Mouse (Mus musculus) forebrain, postnatal 0 days (tissue): ENCODE measurements at regions not wholly inside any gene's neighbourhood (a gene's known extent, or its start where the extent isn't known, plus 50 kb on each side); places are given as distances from the start of the nearest gene placed in this dataset.

Experiments
- ATAC-seq: fragments of 200-750 bp; cut with Nextera tagmentation; 2 replicates; pipeline ENCODE4 v1.8.0; 2017; ENCODE audit warnings: mild to moderate bottlenecking, moderate library complexity
- DNase-seq: peaks from one replicate; pipeline ENCODE4 v3.0.0-alpha.2; 2015
- H3K27ac ChIP-seq: fragments of 300-500 bp; sonication (generic); 2 replicates; pipeline ENCODE4 v1.5.1; 2014; ENCODE audit warnings: low read depth, mild to moderate bottlenecking, antibody characterized with exemption, low read length, moderate library complexity, mixed read lengths
- H3K27me3 ChIP-seq: fragments of 300-500 bp; sonication (generic); 2 replicates; pipeline ENCODE4 v1.6.1; 2014; ENCODE audit warnings: mild to moderate bottlenecking, low read length, mixed read lengths; ENCODE audit not compliant: insufficient read depth
- H3K36me3 ChIP-seq: fragments of 300-500 bp; sonication (generic); 2 replicates; pipeline ENCODE4 v1.6.1; 2014; ENCODE audit warnings: mild to moderate bottlenecking, moderate library complexity; ENCODE audit not compliant: insufficient read depth
- H3K4me1 ChIP-seq: fragments of 300-500 bp; sonication (generic); 2 replicates; pipeline ENCODE4 v1.6.1; 2014; ENCODE audit warnings: antibody characterized with exemption; ENCODE audit not compliant: insufficient read depth
- H3K4me2 ChIP-seq: fragments of 300-500 bp; sonication (generic); 2 replicates; pipeline ENCODE4 v1.6.1; 2014; ENCODE audit warnings: low read depth, mild to moderate bottlenecking, moderate library complexity
- H3K4me3 ChIP-seq: fragments of 300-500 bp; sonication (generic); 2 replicates; pipeline ENCODE4 v1.5.1; 2014; ENCODE audit warnings: low read depth, low read length, mixed read lengths
- H3K9ac ChIP-seq: fragments of 300-500 bp; sonication (generic); 2 replicates; pipeline ENCODE4 v1.6.1; 2014; ENCODE audit warnings: mild to moderate bottlenecking
- H3K9me3 ChIP-seq: fragments of 300-500 bp; sonication (generic); 2 replicates; pipeline ENCODE4 v1.6.1; 2016; ENCODE audit warnings: low read length
- CTCF ChIP-seq: sonication (generic); IDR thresholded peaks from 2 replicates; pipeline ENCODE4 v1.5.1; 2016; ENCODE audit warnings: antibody characterized with exemption, control low read depth, low read depth
- WGBS: fragments of 180-500 bp; shearing (Covaris S2); extraction: QIAGEN DNeasy Blood & Tissue Kit; methylation state at CpG from one replicate; pipeline ENCODE4 v1.1.7; 2014; 5-methylcytosine and 5-hydroxymethylcytosine counted together

GRCm38 (mm10) chr13:115252541-115252940, 150.8 kb upstream of the Itga1 start:
- no peak for TF ChIP-seq CTCF
- H3K27me3 ChIP-seq = no peaks in the 10 kb centered on the region
- WGBS = 60% methylated on average over 3 of the region's 3 CpGs

GRCm38 (mm10) chr13:115231981-115232380, 130.2 kb upstream of the Itga1 start:
- ATAC-seq (no peak), DNase-seq (no peak)
- 71% methylated on average over 4 of the region's 4 CpGs for WGBS
- no peak overlapping the region for H3K4me2 ChIP-seq
- no peaks in the 10 kb centered on the region for H3K9me3 ChIP-seq
- H3K4me1 ChIP-seq = no peaks in the 10 kb centered on the region
- H3K4me3 ChIP-seq = no peak overlapping the region
- H3K27ac ChIP-seq = no peak overlapping the region
- H3K9ac ChIP-seq = no peak overlapping the region
- H3K36me3 ChIP-seq = no peaks in the 10 kb centered on the region
- no peak for TF ChIP-seq CTCF
- H3K27me3 ChIP-seq = no peaks in the 10 kb centered on the region

More at GRCm38 (mm10) chr13:115252541-115252940, 150.8 kb upstream of the Itga1 start:
- Histone ChIP-seq H3K9me3 (no peaks in the 10 kb centered on the region), H3K36me3 (no peaks in the 10 kb centered on the region), H3K4me3 (no peak overlapping the region), H3K4me2 (no peak overlapping the region), H3K9ac (no peak overlapping the region), H3K4me1 (no peaks in the 10 kb centered on the region), H3K27ac (no peak overlapping the region)
- ATAC-seq = no peak
- DNase-seq = no peak

GRCm38 (mm10) chr13:115230494-115230893, 128.7 kb upstream of the Itga1 start:
- peak; percentile 73 for ATAC-seq

GRCm38 (mm10) chr13:115226824-115227223, 125.1 kb upstream of the Itga1 start:
- H3K4me1 ChIP-seq = no peaks in the 10 kb centered on the region
- no peaks in the 10 kb centered on the region for H3K9me3 ChIP-seq
- ATAC-seq (0 out of 2 replicates have a peak, but pooled peaks have one; percentile 23), DNase-seq (peak; percentile 8)
- no peak overlapping the region for H3K9ac ChIP-seq
- no peaks in the 10 kb centered on the region for H3K36me3 ChIP-seq
- 17% methylated on average over 6 of the region's 6 CpGs for WGBS
- H3K27ac ChIP-seq = no peak overlapping the region
- no peak for TF ChIP-seq CTCF
- H3K4me2 ChIP-seq = no peak overlapping the region
- H3K4me3 ChIP-seq = no peak overlapping the region
- no peaks in the 10 kb centered on the region for H3K27me3 ChIP-seq

More at GRCm38 (mm10) chr13:115230494-115230893, 128.7 kb upstream of the Itga1 start:
- WGBS = 25% methylated on average over 13 of the region's 13 CpGs
- TF ChIP-seq CTCF = peak; percentile 87
- H3K9me3 ChIP-seq = no peaks in the 10 kb centered on the region
- H3K9ac ChIP-seq = no peak overlapping the region
- no peaks in the 10 kb centered on the region for H3K4me1 ChIP-seq
- no peaks in the 10 kb centered on the region for H3K27me3 ChIP-seq
- H3K4me3 ChIP-seq = no peak overlapping the region
- H3K27ac ChIP-seq = no peak overlapping the region
- H3K4me2 ChIP-seq = no peak overlapping the region
- H3K36me3 ChIP-seq = no peaks in the 10 kb centered on the region
- DNase-seq = peak; percentile 90

- no peak overlapping the region for H3K4me3 ChIP-seq
- no peak overlapping the region for H3K27ac ChIP-seq
- 86% methylated on average over 2 of the region's 2 CpGs for WGBS
- H3K36me3 ChIP-seq = no peaks in the 10 kb centered on the region
- H3K4me2 ChIP-seq = no peak overlapping the region
- TF ChIP-seq CTCF = no peak
- no peaks in the 10 kb centered on the region for H3K4me1 ChIP-seq
- H3K27me3 ChIP-seq = no peaks in the 10 kb centered on the region
- H3K9me3 ChIP-seq = no peaks in the 10 kb centered on the region
- DNase-seq (no peak), ATAC-seq (no peak)
- H3K9ac ChIP-seq = no peak overlapping the region
Measured at GRCm38 (mm10) chr13:115219701-115220100, 117.9 kb upstream of the Itga1 start.

- H3K36me3 ChIP-seq = no peaks in the 10 kb centered on the region
- no peak for TF ChIP-seq CTCF
- H3K27ac ChIP-seq = no peak overlapping the region
- ATAC-seq = peak; percentile 20; the same call in 1 of the 2 replicates
- no peak overlapping the region for H3K9ac ChIP-seq
- DNase-seq = no peak
- no peaks in the 10 kb centered on the region for H3K9me3 ChIP-seq
- H3K4me2 ChIP-seq = no peak overlapping the region
- no peak overlapping the region for H3K4me3 ChIP-seq
- no peaks in the 10 kb centered on the region for H3K27me3 ChIP-seq
- H3K4me1 ChIP-seq = no peaks in the 10 kb centered on the region
- WGBS = 92% methylated on average over 3 of the region's 3 CpGs
Measured at GRCm38 (mm10) chr13:115211285-115211684, 109.5 kb upstream of the Itga1 start.

GRCm38 (mm10) chr13:115210643-115211208, 109.0 kb upstream of the Itga1 start:
- no peaks in the 10 kb centered on the region for H3K9me3 ChIP-seq

More at GRCm38 (mm10) chr13:115210643-115211208, 109.0 kb upstream of the Itga1 start:
- Histone ChIP-seq H3K36me3 (no peaks in the 10 kb centered on the region), H3K4me2 (no peak overlapping the region), H3K27me3 (no peaks in the 10 kb centered on the region), H3K4me3 (no peak overlapping the region), H3K27ac (no peak overlapping the region), H3K9ac (no peak overlapping the region), H3K4me1 (no peaks in the 10 kb centered on the region)
- ATAC-seq (peak; percentile 85), DNase-seq (peak; percentile 58)
- TF ChIP-seq CTCF = no peak
- WGBS = 70% methylated on average over 10 of the region's 10 CpGs
